Mouse (Mus musculus): ENCODE data around the gene 2310022B05Rik. TPM values are rescaled to one million over a fixed set of nuclear protein-coding genes. Genes with fewer than 3 reads are reported as not detected.

Gene 2310022B05Rik
- polyA plus RNA-seq, 1 experiment from 2014 or later: 24.4 TPM

Other genes starting within 250 kb of the 2310022B05Rik start
- gene Pgbd5, start 223.7 kb downstream of the 2310022B05Rik start, polyA plus RNA-seq (2015; fragmentation: Nextera tagmentation; extraction: Ambion mirVana): 2.5 and 2.7 TPM in 2 replicates
- gene Cog2, start 142.6 kb downstream of the 2310022B05Rik start, polyA plus RNA-seq (2015; fragmentation: Nextera tagmentation; extraction: Ambion mirVana): 31.2 and 34.4 TPM in 2 replicates
- 4.1 and 5.8 TPM in 2 replicates for gene Agt, start 93.7 kb downstream of the 2310022B05Rik start, polyA plus RNA-seq (2015; fragmentation: Nextera tagmentation; extraction: Ambion mirVana)
- gene Capn9, start 87.3 kb downstream of the 2310022B05Rik start, polyA plus RNA-seq (2015; fragmentation: Nextera tagmentation; extraction: Ambion mirVana): 1.6 and 1.7 TPM in 2 replicates
- 42.7 and 42.8 TPM in 2 replicates for gene Ttc13, start 58.6 kb upstream of the 2310022B05Rik start, polyA plus RNA-seq (2015; fragmentation: Nextera tagmentation; extraction: Ambion mirVana)
- 19.7 and 20.9 TPM in 2 replicates for gene Arv1, start 58.8 kb upstream of the 2310022B05Rik start, polyA plus RNA-seq (2015; fragmentation: Nextera tagmentation; extraction: Ambion mirVana)
- gene Fam89a, start 88.5 kb upstream of the 2310022B05Rik start, polyA plus RNA-seq (2015; fragmentation: Nextera tagmentation; extraction: Ambion mirVana): 3.9 and 4.3 TPM in 2 replicates
- 0.57 and 0.64 TPM in 2 replicates for gene Trim67, start 129.7 kb upstream of the 2310022B05Rik start, polyA plus RNA-seq (2015; fragmentation: Nextera tagmentation; extraction: Ambion mirVana)
- gene Gnpat, start 199.7 kb upstream of the 2310022B05Rik start, polyA plus RNA-seq (2015; fragmentation: Nextera tagmentation; extraction: Ambion mirVana): 82.6 and 83.9 TPM in 2 replicates
- 44.8 and 48.6 TPM in 2 replicates for gene 2810004N23Rik, start 199.8 kb upstream of the 2310022B05Rik start, polyA plus RNA-seq (2015; fragmentation: Nextera tagmentation; extraction: Ambion mirVana)
- 7.5 and 7.8 TPM in 2 replicates for gene Exoc8, start 234.3 kb upstream of the 2310022B05Rik start, polyA plus RNA-seq (2015; fragmentation: Nextera tagmentation; extraction: Ambion mirVana)
- 8.4 and 8.5 TPM in 2 replicates for gene Sprtn, start 234.5 kb upstream of the 2310022B05Rik start, polyA plus RNA-seq (2015; fragmentation: Nextera tagmentation; extraction: Ambion mirVana)